Mouse (Mus musculus) cerebellum, adult 11 months (tissue): ENCODE data around the gene Chil4.

ENCODE experiments used
- DNase-seq: peaks from one replicate; pipeline ENCODE4 v3.0.0; 2022

Gene Chil4

GRCm38 (mm10) chr3:106167464-106167863 lies 51.8 kb downstream of the Chil4 start, which contains the start of gene Chil3:
Chil3 (minus strand) TSS chr3:106167564.
- no peak for DNase-seq

- no peak for DNase-seq
These were observed 64.9 kb downstream of the Chil4 start for GRCm38 (mm10) chr3:106154413-106154812.
